Mouse (Mus musculus): ENCODE measurements around the gene Wdr61.

DNA sequence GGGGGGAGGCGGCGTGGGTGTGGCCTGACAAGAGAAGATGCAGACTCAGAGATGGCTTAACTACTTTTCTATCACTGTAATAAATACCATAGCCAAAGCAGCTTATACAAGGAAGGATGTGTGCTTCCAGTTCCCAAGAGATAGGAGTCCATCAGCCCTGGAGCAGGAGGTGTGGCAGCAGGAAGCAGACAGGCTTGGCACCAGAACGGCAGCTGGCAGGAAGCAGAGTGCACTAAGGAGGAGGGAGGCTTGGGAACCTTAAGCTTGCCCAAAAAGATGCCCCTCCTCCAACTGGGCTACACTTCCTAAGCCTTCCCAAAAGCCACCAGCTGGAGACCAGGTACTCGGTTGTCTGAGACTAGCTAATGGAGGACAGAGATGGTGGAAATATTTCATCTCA, 51.5 kb downstream of the Wdr61 start:
- TF ChIP-seq GATA1 (IDR thresholded peaks at IDR 0.05; ENCODE audit: borderline replicate concordance, low read length) (no peak), FLI1 (IDR thresholded peaks at IDR 0.05; ENCODE audit: low read length) (no peak)
